Mouse (Mus musculus) testis, postnatal 14 days (tissue): Measurements from ENCODE around the gene Agbl1.
"Not testable (repeated sequence)": the region's sequence is repeated elsewhere in the genome, so short reads cannot be mapped to it uniquely, and the experiment has no call there.

Experiments
- DNase-seq: peaks from one replicate; pipeline ENCODE4 v3.0.0; 2021; ENCODE audit warnings: low spot score

The Agbl1 gene

DNA sequence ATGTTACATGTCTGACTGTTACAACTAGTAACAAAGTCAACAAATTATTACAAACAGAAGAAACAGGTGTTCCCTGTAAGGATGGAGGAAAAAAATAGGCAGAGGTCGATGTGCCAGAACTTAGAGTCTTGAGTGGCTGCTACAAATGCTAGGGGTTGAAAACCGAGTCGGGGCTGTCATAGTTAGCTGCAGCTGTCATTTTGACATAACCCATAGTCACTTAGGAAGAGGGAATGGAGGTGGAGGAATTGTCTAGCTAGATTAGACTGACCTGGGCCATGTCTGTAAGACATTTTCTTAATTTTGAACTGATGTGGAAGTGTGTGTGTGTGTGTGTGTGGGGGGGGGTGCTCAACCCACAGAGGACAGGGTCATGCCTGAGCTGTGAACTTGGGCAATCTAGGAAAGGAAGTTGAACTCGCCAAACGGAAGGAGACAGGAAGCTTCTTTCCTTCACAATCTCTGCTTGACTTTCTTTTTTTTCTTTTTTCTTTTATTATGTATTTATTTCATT lies 364.9 kb downstream of the Agbl1 start:
- DNase-seq, result no peak

DNA sequence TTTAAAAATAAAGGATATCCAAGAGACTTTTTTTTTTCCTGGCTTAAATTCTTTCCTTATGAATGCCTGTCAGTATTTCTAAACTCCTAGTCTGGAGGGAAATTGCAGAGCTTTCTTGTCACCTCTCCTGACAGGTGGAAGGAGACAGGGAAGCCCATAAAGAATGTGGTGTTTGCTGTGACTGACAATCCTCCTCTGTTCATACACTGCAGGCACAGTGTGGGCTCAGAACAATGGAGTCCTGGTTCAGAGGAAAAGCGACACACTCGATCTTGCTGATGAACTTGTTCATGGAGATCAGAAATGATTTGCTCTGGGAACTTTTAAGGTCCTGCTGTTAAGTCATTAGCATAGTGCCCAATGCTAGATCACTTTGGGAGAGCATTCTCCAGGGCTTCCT lies 368.1 kb downstream of the Agbl1 start:
- DNase-seq, result no peak

DNA sequence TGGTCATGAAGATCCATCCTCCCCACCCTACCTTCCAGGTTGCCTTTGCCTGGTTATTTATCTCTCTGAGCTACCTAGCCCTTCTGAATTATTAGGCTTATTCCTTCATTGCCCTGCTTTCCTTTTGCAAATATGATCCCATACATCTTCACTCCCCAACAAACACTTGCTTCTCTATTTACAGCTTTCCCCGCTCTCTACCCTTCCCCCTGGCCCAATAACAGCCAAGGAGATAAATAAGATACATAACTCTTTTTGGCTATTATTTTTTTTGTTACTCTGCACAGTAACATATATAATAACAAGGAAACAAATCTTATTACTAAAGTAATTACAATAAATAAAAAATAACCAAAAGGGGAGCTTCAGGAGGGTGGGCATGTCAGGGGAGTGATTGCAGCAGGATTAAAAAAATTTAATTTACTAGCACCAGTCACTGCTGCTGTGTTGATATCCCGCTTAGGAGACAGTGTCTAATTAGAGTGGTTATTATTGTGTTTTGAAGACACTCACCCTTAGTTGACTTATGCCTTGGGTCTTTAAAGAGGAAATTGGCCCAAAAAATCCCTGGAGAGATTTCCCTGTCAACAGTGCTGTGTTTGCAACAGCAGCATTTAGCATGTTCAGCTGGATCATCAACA lies 370.5 kb downstream of the Agbl1 start:
- no peak for DNase-seq

DNA sequence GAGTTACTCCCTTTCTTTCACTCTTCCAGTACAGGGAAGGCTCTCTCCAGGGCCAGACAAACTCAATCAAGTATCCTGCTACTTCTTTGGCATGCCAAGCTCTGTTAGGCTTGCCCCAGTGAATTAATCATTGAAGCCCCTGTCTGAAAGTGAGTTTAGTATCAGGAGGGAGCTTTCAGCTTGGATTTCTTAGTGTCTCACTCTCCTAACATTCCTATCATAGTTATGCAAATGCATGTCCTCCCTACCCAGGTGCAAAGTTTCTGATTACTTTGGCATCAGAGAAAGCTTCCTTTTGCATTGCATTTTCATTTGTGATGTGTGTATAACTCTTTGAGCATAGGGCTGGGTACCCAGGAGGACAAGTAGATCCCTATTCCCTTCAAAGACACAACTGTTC lies 399.8 kb downstream of the Agbl1 start:
- no peak for DNase-seq

DNA sequence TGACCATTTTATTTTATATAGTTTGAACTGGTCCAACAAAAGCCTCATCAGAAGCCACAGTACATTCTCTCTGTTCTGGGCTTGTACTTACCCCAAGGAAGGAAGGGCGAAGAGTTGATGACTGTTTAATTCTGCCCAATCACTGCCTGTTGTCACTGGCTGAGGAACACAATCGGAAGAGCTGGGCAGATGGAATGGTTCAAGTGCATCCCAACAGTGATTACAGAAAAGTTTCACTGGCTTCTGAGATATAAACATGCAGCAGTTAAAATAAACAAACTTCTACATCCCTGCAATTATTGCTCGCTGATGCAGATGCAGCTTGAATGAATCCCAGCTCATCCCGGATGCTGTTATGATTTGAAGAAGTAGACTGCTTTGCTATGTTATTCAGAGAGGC lies 421.3 kb downstream of the Agbl1 start:
- DNase-seq, result no peak

DNA sequence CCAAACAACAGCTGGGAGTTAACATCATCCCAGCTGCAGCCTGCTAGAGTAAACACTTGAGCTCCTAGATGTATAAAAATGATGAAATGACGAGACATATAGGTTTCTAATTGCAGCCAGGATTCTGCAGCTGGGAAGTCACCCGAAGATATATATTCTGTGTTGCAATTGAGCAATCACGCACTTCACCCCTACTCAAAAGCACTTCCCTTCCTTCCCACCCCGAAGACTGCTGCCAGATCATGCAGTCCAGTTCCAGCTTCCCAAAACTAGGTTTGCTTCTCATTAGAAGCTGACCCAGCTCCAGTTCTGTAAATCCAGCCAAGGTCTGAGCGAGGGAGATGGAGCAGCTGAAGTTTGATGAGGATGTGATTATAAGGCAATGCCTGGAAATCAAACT lies 431.4 kb downstream of the Agbl1 start:
- DNase-seq, result no peak

DNA sequence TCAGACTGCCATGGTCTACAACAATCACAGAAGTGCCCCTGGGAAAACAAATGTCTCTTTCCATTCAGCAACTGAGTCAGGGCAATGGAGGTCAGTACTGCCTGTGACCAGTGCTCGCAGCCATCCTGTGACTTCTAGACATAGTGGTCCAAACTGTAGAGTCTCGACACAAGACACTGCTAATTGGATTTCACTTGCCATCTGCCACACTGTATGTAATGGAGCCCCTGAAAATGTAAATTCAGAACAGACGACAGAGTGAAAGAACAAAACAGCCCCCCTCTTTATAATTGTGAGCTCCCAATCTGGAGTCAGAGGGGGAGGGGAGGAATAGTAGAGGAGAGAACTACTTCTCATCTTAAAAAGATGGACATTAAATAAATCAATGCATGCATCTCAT lies 445.2 kb downstream of the Agbl1 start:
- no peak for DNase-seq

DNA sequence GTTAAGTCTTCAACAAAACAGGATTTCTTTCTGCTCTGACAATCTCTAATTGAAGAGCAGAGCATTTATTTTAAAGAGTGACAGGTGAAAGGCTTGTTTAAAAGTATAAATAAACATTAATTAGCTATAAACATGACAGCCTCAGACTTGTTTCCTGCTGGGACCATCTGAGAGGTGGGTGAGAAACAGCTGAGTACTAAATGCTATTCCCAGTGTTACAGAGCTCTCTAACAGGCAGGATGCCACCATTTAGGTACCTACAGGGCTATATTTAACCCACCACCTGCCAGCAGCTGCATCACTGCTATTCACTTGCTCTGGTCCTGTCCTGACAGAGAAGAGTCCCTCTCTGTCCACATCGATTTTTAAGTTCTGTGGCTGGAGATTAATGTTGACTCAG lies 471.5 kb downstream of the Agbl1 start:
- DNase-seq, result no peak

DNA sequence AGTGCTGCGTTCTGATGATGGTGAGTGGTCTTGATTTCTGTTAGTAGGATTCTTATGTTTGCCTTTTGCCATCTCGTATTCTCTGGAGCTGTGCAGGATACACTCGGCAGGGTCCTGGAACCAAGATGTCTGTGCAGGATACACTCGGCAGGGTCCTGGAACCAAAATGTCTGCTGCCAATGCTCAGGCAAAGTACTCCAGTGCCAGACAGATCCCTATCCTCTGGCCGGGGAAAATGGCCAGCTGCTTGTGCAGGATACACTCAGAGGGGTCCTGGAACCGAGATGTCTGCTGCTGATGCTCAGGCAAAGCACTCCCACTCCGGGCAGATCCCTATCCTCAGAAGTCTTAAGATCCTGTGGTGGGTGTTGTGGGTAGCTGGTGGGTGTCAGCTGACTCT lies 502.5 kb downstream of the Agbl1 start:
- DNase-seq, result not testable (repeated sequence)

DNA sequence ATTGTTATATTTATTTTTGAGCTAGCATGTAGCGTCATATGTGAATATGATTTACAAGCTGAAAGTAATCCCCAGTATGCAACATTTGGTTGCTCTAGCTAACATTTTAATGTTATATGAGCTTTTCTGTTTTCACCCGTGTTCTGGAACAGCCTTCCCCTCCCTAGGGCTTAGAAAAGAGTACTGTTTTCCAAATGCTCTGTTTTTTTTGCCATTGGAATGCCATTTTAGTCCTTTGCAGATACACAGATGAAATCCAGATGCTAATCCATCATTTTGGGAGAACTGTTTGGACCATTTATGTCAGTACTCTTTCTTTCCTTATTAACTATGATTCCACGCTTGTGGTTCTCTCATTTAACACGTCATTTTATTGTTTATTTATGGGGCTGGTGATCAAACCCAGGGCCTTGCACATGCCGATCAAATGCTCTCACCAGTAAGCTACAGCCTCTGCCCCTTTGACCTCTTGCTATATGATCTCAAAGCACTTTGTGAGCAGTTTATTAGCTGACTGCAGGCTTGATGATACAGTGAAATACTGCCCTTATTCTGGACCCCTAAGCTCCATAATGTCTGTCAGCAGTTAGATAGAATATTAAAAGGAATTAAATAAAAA lies 547.7 kb downstream of the Agbl1 start:
- no peak for DNase-seq

DNA sequence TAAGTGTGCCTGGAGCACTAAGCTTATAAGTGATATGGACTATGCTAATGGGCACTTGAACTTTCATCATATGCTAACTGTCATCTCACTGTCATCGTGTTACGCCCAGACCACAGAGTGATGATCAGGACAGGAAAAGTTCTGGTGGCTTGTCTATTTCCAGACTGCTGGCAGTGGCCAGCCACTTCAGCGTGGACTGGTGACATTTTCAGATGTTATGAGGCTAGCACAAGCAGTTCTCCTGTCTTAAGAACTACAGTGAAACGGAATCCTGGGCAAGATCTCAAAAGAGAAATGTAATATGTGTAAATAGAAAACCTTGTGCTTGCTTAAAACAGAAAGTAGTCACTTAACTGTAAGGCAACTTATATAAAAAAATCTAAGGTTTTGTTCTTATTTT lies 550.8 kb downstream of the Agbl1 start:
- DNase-seq, result no peak

DNA sequence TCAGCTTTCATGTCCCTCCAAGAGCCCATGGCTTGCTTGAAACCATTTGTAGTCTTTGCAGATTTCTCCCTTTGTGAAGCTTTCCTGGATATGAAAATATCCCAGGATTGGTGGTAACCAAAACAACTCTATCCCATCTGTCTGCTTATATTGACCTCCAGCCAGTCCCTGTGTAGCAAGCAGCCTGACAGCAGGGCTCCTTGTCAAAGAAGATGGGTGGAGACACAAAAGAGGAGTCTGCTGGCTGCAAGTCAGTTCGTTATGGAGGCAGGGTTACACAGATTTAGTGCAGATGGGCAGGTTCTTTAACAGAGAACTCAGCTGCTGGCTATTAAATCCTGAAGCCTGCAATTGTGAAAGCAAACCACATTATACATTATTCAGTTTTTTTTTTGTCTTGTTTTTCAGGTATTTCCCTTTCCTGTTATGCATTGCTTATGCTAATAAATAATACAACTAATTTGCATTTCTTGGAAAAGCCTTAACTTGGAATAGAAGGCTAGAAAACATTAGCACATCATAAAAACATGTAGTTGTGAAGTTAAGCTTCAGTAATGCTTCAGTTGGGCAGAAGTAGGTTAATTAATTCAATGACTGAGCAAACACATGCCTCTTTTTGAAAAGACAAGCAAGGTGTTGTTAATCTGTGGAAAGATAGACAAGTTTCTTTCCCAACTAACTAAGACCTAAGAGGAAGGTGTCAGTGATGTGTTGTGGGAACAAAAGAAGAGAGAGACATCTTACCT lies 559.0 kb downstream of the Agbl1 start:
- no peak for DNase-seq

DNA sequence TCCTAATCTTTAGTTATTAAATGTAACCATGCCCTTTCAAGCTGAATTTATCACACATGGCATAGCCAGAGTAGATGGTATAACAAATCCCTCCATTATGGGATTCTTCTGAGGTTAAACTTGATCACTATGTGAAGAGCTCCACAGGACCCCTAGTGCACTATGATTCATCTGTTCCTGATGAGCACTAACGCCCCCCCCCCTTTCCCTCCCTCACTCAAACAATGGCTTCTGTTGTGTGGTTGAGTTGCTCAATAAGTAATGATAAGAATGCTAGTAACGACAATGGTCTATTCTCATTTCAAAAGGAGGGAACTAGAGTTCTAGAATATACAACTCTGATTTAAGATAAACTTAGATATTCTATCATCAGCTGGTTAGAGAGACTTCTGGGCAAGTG lies 560.4 kb downstream of the Agbl1 start:
- DNase-seq, result no peak

DNA sequence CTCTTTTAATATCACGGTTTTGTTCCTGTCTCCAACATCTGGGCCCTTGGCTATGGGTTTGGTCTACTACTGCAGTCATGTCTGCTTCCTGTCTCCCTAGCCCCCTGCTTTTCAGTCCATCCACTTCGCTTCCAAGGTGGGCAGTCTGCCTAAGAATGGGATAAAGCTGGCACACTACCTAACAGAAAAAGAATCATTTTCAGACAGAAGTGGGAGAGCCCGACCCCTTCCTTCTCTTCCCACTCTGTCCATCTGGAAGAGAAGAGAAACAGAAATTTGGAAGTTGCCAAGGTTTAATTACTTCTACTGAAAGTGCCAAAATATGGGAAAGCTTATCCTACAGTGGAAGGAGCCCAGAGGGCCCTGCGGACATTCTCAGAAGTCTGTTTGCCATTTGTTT lies 561.6 kb downstream of the Agbl1 start:
- DNase-seq, result no peak

DNA sequence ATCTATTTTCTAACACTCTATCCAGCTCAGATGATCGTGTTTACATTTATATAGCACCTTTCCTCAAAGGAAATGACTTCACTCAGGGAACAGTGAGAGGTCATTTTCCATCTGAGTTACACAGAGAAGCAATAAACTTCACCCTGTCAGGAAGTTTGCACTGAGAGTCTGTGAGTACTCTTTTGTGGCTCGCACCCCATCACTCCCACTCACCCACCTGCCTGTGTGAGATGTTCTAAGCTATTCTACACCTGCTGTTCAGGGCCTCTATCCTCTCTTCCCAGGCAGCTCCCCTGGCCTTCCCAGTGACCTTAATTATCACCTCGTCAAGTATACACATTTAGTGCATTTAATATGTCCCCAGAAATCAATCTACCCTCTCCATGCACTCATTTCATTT lies 580.3 kb downstream of the Agbl1 start:
- no peak for DNase-seq

DNA sequence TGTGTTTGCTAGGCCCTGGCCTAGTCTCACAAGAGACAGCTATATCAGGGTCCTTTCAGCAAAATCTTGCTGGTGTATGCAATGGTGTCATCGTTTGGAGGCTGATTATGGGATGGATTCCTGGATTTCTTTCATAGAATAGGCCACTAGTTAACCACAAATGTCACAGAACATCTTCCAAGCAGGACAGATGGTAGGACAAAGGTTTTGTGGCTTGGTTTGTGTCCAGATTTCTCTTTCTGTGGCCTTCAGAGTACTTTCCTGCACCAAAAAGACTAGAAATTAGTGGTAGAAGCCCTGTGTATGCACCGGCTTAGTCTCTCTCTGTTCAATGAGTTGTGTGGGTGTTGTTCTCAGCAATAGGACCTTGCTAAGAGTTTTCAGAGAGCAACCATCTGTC lies 590.9 kb downstream of the Agbl1 start:
- DNase-seq, result no peak

DNA sequence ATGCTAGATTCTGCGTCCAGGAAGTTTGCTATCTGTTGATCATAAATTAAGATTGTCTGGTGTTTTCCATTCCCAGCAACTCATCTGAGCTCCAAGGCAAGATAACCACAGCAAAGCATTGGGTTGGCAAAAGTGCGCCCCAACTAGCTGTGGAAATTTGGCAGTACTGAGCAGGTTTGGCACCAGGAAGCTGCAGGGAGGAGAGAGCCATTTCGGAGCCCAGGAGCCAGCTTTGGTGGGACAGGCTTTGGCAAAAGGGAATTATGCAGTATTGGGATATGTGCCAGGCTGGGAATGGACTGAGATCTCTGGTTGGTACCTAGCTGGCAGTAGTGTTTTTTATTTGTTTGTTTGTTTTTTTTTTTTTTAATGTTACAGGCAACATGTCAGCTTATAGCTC lies 612.5 kb downstream of the Agbl1 start:
- no peak for DNase-seq

DNA sequence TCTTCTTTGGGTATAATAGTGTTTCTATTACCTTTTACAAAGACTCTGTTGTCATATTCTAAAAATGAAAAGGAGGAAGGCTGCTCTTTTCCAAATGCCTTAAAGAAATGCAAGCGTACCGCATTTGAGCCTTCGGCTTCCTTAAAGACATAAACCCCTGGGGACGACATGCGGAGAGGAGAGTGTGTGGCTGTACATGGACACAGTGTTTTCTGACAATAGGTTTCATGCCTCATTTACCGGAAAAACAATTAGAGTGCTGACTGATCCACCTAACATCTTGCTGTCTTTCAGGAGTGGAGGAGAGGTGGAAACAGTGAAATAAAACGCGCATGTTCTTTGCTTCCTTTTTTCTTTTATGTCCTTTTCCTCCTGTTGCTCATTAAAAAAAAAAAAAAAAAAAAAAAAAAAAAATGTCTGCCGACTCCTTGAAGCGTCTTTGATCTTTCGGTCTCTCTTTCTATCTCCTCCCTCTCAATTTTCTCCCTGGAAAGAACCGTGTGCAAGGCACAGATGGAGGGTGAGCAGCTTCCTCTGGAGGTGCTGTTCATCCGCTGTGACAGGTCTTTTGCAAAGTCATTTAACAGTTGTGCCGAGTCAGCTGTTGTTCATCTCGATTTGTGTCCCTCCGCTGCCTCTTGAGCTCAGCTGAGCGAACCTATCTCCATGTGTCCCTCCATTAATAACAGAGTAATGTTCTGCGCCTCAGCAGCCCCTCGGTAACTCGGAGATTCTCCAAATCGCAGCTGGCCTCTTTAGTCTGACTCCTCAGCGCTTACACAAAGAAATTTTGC lies 659.9 kb downstream of the Agbl1 start:
- peak; percentile 3 for DNase-seq

DNA sequence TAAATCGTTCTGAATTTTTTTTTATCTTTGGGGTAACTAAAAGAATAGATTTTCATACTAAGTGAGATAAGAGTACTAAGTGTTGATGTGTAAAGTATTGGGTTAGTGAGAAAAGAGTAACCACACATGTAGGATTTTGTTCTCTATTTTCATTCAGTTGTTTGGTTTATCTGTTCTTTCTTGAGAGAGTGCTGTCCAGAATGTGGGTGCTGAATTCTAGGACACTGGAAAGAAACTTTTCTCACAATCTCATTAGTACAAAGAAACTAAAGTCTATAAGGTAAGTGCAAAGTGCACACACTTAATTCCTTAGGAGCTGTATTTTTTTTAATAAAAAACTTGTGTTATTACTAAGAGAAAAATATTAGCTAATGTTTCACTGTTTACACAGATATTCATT lies 674.4 kb downstream of the Agbl1 start:
- no peak for DNase-seq

DNA sequence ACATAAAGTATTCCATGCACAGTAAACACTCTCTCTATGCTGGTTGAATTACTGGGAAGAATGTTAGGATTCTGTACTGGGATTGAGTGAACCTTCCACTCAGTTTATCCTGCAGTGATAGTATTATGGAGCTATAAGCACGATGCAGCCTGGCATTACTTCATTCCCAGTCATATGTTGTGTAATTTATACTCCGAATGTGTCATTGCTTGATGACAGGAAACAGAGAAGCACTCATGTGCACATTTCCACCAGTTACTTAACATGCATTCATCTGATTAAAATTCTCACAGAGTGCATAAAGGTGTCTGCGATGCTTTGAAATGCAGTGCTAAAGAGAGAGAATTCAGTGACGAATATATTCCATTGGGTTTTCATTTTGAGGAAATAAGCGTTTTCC lies 682.0 kb downstream of the Agbl1 start:
- DNase-seq, result no peak

DNA sequence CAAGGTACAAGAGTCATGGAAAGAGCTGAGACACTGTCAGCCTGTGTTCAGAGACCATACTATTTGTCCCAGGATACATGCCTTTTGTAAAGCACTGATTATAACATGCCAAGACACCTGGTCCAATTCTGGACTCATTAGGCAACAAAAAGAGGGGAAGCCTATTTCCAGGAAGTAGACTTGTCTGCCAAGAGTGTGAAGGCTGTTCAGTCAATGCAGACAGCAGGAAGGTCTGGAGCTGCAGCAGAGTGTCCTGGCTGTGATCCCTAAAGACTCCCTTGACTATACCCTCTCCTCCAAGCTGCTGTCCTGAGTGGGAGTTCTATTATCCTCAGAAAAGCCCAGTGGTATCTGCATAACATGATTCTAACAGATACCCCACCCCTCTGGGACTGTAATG lies 689.2 kb downstream of the Agbl1 start:
- no peak for DNase-seq

DNA sequence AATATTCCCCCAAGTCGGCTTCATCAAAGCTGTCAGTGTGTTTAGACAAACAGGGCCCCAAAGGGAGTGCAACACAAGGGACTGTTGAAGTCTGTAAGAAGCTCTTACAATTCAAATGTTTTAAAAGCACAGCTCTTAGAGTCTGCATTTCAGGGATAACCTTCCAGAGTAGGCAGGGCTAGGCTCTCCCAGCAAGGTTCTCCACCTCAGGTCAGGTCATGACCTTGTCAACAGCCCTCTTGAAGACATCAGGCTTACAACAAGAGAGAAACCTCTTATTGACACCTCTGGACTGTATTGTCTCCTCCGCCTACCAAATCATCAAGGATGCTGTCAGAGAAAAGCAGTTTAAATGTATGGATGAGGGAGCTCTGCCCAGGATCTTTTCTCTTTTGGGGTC lies 692.0 kb downstream of the Agbl1 start:
- DNase-seq, result no peak

DNA sequence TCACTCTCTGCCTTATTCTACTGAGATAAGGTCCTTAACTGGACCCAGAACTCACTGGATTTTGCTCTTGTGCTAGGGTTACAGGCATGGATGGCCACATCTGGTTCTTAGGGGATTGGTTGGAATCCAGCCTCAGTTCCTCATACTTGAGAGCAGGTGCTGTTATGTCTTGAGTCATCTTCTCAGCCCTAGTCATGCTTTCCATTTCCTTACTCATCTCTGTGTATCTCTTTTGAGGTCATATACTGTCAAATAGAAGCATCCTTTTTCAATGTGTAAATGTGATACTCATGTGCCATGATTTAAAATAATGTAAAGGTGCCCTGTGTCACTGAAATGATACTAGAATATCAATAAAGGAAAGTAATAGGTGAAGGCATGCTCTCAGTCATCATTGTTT lies 705.5 kb downstream of the Agbl1 start:
- no peak for DNase-seq
